Mouse (Mus musculus): ENCODE data around the gene Tsga13.

The Tsga13 gene

DNA sequence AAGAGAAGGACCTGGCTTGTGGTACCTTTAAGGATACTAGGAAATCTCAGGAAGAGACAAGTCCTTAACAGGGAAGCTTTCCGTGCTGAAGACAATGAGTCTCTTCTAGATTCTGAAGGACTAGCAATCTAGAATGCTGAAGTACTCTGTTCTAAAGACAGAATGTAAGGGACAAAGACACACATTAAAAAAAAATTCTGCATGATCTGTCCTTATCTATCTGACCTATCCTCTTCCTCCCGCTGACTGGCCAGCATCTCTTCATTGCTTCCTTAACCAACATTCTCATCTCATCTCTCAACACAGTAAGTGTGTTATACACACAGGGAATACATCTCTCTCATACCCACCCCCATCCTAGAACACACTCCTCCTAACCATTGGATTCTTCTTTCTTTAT, at the start of gene Tsga13:
Tsga13 (minus strand) TSS at position 101 of the 400 bp plus-strand sequence.
- DNase-seq (ENCODE audit: low spot score in 2 of 2), result no peak

GRCm38 (mm10) chr6:30958736-30959540, 43.6 kb upstream of the Tsga13 start, which contains the start of gene Klf14:
Klf14 (minus strand) TSS chr6:30959078.
- no peak for DNase-seq (ENCODE audit: low spot score in 2 of 2)

- DNase-seq (ENCODE audit: low spot score in 2 of 2), result peak; percentile 39 to 45
These were observed 42.7 kb upstream of the Tsga13 start for GRCm38 (mm10) chr6:30957784-30958735.

DNA sequence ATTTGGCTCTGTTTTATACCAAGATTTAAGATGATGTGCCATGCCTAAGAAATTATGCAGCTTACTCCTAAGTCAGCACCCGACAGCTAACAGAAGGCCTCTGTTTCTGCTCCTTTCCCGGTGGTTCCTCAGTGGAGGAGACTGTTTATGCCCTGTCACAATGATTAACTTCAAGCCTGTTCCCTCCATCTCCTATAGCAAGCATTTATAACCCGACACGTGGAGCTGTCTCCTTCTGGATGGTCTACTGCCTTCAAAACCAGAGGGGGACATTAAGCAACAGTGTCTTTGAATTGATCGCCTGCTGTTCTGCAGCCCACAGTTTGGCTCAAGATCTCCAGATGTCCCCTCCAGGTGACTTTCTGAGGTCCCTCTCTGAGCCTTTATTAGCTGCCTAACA, 23.9 kb upstream of the Tsga13 start:
- no peak for DNase-seq (ENCODE audit: low spot score in 2 of 2)

GRCm38 (mm10) chr6:30922821-30923220, 7.4 kb upstream of the Tsga13 start:
- DNase-seq (ENCODE audit: low spot score in 2 of 2), result no peak

DNA sequence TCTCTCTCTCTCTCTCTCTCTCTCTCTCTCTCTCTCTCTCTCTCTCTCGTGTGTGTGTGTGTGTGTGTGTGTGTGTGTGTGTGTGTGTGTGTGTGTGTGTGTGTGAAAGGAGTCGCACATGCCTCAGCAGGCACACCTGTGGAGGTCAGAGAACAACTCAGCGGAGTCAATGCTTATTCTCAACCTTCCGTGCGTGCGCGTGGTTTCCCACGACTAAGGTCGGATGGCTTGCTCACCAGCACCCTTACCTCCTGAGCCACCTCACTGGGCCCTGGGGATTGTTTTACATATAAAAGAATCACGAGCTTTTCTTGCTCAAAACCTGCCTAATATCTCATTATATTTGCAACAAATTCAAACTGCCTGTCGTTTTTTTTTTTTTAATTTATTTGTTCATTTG, 6.5 kb upstream of the Tsga13 start:
- DNase-seq (ENCODE audit: low spot score in 2 of 2), result no peak

DNA sequence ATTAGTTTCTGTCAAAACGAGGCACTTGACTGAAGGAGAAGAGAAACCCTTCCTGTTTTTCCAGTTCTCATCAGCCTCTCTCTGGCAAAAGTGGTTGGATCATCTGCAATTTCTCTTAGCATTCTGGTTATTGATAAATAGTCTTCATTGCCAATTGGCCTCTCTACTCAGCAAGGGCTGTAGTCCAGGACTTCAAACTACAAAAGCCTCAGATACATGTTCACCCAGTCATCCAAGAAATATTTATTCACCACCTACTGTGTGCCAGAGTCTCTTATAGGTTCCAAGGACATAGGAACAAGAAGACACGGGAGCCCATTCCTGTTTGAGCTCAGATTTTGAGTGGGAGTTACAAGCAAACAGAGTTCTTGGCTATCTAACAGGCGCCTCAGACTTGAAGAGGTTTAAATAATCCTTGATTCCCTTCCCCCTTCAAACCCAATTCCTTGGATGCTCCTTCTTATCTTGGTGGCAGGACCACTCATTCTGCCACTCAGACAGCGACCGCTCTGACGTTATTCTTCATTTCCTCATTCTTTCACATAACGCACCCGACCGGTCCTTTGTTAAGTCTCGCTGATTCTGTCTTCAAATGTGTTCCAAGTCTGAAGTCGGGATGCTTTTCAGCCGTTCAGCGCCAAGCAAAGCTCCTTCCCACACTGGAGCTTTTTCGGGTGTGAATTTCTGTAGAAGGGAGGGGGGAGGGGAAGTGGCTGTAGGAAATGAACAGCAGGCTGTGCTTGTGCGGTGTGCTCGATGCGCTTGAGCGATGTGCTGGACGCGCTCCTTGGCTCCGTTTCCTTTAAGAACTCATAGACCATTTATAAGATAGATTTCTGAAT, 5.7 kb upstream of the Tsga13 start:
- peak; percentile 53 to 62 for DNase-seq (ENCODE audit: low spot score in 2 of 2)

GRCm38 (mm10) chr6:30907970-30908369, 7.4 kb downstream of the Tsga13 start:
- DNase-seq (ENCODE audit: low spot score in 2 of 2), result peak; percentile 82 to 87

GRCm38 (mm10) chr6:30904911-30905310, 10.5 kb downstream of the Tsga13 start:
- DNase-seq (ENCODE audit: low spot score in 2 of 2), result no peak

- DNase-seq (ENCODE audit: low spot score in 2 of 2), result no peak
These were observed 11.3 kb downstream of the Tsga13 start for GRCm38 (mm10) chr6:30904033-30904432.

DNA sequence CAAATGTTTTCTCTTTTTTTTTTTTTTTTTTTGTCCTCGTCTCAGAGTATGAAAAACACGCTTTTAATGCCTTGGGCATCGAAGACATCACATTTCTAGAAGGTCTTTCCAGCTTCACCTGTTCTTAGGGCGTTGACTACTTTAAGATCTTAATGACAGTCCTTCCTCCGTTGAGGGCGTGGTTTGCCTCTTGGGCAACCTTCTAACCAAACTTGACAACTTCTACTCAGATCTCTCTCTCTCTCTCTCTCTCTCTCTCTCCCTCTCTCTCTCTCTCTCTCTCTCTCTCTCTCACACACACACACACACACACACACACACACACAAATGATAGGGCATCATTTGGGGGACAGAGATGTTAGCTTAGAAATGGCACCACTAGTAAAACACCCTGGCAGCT, 17.9 kb downstream of the Tsga13 start:
- DNase-seq (ENCODE audit: low spot score in 2 of 2), result no peak

DNA sequence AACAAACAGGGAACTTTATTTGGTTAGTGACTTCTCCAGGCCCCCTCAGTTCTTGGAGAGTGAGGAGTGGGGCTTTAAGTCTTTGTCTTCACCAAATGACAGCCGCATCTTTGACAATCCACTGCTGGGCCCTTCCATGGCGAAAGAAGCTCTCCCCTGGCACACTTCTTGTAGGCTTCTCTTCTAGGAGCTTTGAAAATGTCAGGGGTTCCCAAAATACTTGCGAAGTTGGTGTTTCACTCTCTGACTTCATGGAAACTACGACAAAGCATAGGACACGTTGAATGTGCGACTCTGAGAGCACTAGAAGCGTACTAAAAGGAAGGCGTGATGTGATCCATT, 18.4 kb downstream of the Tsga13 start:
- no peak for DNase-seq (ENCODE audit: low spot score in 2 of 2)

DNA sequence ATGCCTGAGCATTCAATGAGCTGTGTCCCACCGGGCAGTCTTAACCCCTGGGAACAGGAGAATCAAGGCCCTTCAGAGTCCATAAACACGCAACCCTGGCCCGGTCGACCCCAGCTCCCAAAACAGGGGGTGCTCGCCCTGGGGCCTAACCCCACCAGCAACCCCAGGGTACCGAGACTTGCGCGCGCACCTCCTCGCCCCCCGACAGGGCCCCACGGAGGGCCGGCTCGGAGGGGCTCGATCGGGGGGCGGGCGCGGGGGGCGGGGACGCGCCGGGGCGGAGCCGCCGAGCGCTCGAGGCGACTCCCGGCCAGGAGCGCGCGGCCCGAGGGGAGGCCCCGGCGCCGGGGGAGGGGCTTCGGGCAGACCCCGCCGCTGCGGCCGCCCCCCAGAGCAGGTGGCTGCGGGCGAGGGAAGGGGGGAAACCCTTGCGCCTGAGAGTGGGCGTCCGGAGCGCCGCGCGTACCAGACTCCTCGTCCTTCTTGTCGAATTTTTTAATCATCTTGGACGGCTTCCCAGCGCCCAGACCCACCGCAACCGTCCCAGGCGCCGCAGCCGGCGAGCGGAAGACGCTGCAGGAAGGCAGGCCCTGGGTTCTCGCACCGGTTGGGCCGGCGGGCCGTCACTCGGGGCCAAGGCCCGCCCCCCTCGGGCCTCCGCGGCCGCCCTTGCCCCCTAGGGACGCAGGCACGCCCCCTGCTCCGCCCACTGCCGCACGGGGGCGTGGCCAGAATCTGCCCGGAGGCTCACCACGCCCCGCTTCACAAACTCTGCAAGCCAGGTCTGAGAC, 19.0 kb downstream of the Tsga13 start, which contains the start of gene Copg2:
Copg2 (minus strand) TSS at position 600 of the 791 bp plus-strand sequence.
- peak; percentile 93 to 94 for DNase-seq (ENCODE audit: low spot score in 2 of 2)

- DNase-seq (ENCODE audit: low spot score in 2 of 2), result peak; percentile 8 to 29
These were observed 19.6 kb downstream of the Tsga13 start for GRCm38 (mm10) chr6:30895819-30896194.

- no peak for DNase-seq (ENCODE audit: low spot score in 2 of 2)
These were observed 22.3 kb downstream of the Tsga13 start for GRCm38 (mm10) chr6:30893081-30893480.

GRCm38 (mm10) chr6:30891761-30892160, 23.6 kb downstream of the Tsga13 start:
- no peak for DNase-seq (ENCODE audit: low spot score in 2 of 2)

- no peak for DNase-seq (ENCODE audit: low spot score in 2 of 2)
These were observed 30.5 kb downstream of the Tsga13 start for GRCm38 (mm10) chr6:30884856-30885255.

DNA sequence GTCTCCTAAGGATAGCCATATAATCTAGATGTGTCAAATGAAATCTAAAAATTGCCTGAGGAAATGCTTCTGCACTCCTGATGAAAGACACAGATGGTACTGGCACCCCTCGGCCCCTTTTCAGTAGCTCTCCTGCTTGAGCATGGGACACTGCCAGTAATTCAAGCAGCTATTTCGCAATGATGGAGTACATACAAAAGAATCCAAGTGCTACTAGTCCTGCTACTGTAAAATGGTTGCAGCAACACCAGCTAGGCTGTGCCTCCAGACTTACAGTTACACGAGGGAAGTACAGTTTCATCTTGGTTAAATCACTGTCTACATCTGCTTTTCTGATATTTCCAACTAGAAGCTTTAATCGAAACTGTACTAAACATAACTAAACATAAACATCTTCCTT, 31.9 kb downstream of the Tsga13 start:
- no peak for DNase-seq (ENCODE audit: low spot score in 2 of 2)

- no peak for DNase-seq (ENCODE audit: low spot score in 2 of 2)
These were observed 38.7 kb downstream of the Tsga13 start for GRCm38 (mm10) chr6:30876661-30877060.

GRCm38 (mm10) chr6:30866501-30866900, 48.9 kb downstream of the Tsga13 start:
- DNase-seq (ENCODE audit: low spot score in 2 of 2), result no peak
